Mouse (Mus musculus) kidney, adult 2 months (tissue): ENCODE results near the gene Syt1.

ENCODE experiments used
- CTCF ChIP-seq: fragments of 200-500 bp; conservative IDR thresholded peaks from 2 replicates; pipeline ENCODE4 v1.5.1; 2011; ENCODE audit warnings: low read depth, mild to moderate bottlenecking, control low read depth, low read length, moderate library complexity, mixed read lengths; ENCODE audit not compliant: insufficient read depth, insufficient read length
- POLR2A ChIP-seq: fragments of 200-500 bp; IDR thresholded peaks from one replicate; pipeline ENCODE4 v1.6.1; 2011; ENCODE audit warnings: low read depth, low read length, control low read depth

DNA sequence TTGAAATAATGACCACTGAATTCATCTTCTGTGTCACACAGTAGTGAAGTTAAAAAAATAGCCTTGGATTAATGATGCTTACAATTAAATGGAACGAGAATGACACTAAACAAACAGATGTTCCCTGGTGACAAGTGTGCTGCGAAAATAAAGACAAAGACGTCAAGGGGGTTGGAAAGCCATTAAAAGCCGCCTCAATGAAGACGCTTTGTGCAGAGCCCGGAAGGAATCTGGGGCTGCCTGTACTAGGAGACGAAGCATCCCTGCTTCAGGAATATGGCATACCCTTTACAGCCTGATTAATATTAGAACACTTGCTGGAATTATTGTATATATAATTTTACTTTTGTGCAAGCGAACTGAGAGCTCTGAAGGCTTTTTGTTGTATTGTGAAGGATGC is 234.0 kb downstream of the Syt1 start:
- no peak for TF ChIP-seq CTCF
- TF ChIP-seq POLR2A = no peak
